Mouse (Mus musculus): ENCODE measurements around the gene B4gat1.

DNA sequence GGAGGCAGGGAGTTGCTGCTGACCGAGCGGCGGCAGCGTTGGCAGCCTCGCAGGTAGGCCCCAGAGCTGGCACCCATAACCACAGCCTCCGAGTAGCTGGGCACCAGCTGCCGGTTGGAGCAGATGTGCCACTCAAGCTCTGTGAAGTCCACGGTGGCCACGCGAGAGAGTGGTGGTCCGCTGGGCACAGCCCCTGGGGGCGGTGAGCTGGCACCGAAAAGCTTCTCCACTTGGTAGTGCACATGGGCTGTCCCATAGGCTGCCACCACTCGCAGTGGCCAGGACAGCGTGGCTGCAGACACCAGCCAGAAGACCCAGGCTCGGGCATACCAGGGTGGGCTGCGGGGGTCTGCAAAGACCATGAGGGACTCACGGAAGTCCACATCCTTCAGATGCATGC is 43.4 kb downstream of the B4gat1 start:
- TF ChIP-seq POLR2A (IDR thresholded peaks at IDR 0.05; ENCODE audit: low read depth, low read length) (no peak), CTCF (IDR thresholded peaks at IDR 0.05; ENCODE audit: extremely low read depth, insufficient read depth, insufficient read length, insufficient replicate concordance) (no peak)
